In genomic region chr11:53764581-53764980, GRCm38 (mm10) we compare ENCODE assay signal across 10 mouse cellular contexts. TPM values are rescaled to one million over a fixed set of nuclear protein-coding genes. Genes with fewer than 3 reads are reported as not detected.
A peak's percentile ranks its signal among the peaks of the same experiment; 100 is the strongest.
DNase-seq lines count a peak whose midpoint lies in the region; ATAC-seq and TF ChIP-seq lines count a peak whose summit lies in the region.
"Had no signal": no experiment of that assay in that cellular context is flagged by ENCODE, and none has a peak within 500 bp of the region (broad histone marks: within the 10 kb centered on the region; RNA-seq: fewer than 3 reads in every experiment).

No protein-coding gene starts in this region.

- no peak overlapping the region for H3K9ac ChIP-seq in kidney, embryonic 15.5 days
- no peak overlapping the region for H3K9ac ChIP-seq in stomach, postnatal 0 days (ENCODE audit: low read length)
- no peak overlapping the region for H3K9ac ChIP-seq in hindbrain, embryonic 14.5 days

- peaks cover 12% of the 10 kb centered on the region; the same call in 1 of the 2 replicates for H3K27me3 ChIP-seq in kidney, embryonic 15.5 days
- no peaks in the 10 kb centered on the region for H3K27me3 ChIP-seq in stomach, postnatal 0 days (ENCODE audit: control insufficient read depth, insufficient read depth, low read length)
- H3K27me3 ChIP-seq in hindbrain, embryonic 14.5 days (ENCODE audit: control insufficient read depth, insufficient read depth, low read length), result peaks cover 43% of the 10 kb centered on the region

- peak; percentile 20 for DNase-seq in cerebellum, adult 9-11 months
- DNase-seq in cerebellum, postnatal 36 days, result no peak
- DNase-seq in kidney, adult 8-10 months, result no peak
- DNase-seq in thymus, postnatal 4 days, result peak; percentile 24
- DNase-seq in thymus, adult 18-20 months, result no peak
- no peak for DNase-seq in stomach, postnatal 0 days (ENCODE audit: low spot score)
- no peak for DNase-seq in hindbrain, embryonic 14.5 days (ENCODE audit: low spot score)
- DNase-seq: adrenal gland, adult 8-10 months had no signal

- no peak for TF ChIP-seq EP300 in stomach, postnatal 0 days (optimal IDR thresholded peaks at IDR 0.05)

- 65% methylated on average over 5 of the region's 5 CpGs for WGBS in kidney, embryonic 15.5 days
- WGBS in stomach, postnatal 0 days, result 66% methylated on average over 5 of the region's 5 CpGs
- WGBS in hindbrain, embryonic 14.5 days, result 41% methylated on average over 5 of the region's 5 CpGs

- H3K4me3 ChIP-seq in kidney, embryonic 15.5 days (replicated peaks), result no peak overlapping the region
- no peak overlapping the region for H3K4me3 ChIP-seq in stomach, postnatal 0 days (ENCODE audit: low read depth, low read length)
- no peak overlapping the region for H3K4me3 ChIP-seq in hindbrain, embryonic 14.5 days (replicated peaks; ENCODE audit: low read length)

- no peak overlapping the region for H3K4me2 ChIP-seq in kidney, embryonic 15.5 days
- H3K4me2 ChIP-seq in stomach, postnatal 0 days (replicated peaks; ENCODE audit: low read depth), result no peak overlapping the region
- no peak overlapping the region for H3K4me2 ChIP-seq in hindbrain, embryonic 14.5 days (replicated peaks)

- TF ChIP-seq CTCF in stomach, postnatal 0 days (IDR thresholded peaks at IDR 0.05; ENCODE audit: low read depth), result no peak

- no peaks in the 10 kb centered on the region for H3K36me3 ChIP-seq in kidney, embryonic 15.5 days
- no peaks in the 10 kb centered on the region for H3K36me3 ChIP-seq in stomach, postnatal 0 days (ENCODE audit: control insufficient read depth, insufficient read depth, low read length)
- H3K36me3 ChIP-seq in hindbrain, embryonic 14.5 days (replicated peaks; ENCODE audit: control insufficient read depth, insufficient read depth), result no peaks in the 10 kb centered on the region

- ATAC-seq in kidney, embryonic 15.5 days (replicated peaks; ENCODE audit: low FRiP score), result no peak
- no peak for ATAC-seq in stomach, postnatal 0 days (ENCODE audit: low FRiP score, low TSS enrichment)
- ATAC-seq in hindbrain, embryonic 14.5 days (ENCODE audit: low FRiP score), result no peak

- peaks cover 57% of the 10 kb centered on the region for H3K4me1 ChIP-seq in kidney, embryonic 15.5 days
- H3K4me1 ChIP-seq in stomach, postnatal 0 days (replicated peaks; ENCODE audit: control insufficient read depth, insufficient read depth), result peaks cover 15% of the 10 kb centered on the region
- H3K4me1 ChIP-seq in hindbrain, embryonic 14.5 days (replicated peaks; ENCODE audit: control insufficient read depth, insufficient read depth, low read length), result peaks cover 19% of the 10 kb centered on the region; the same call in 1 of the 2 replicates

- peak overlapping the region; percentile 96 for H3K27ac ChIP-seq in kidney, embryonic 15.5 days
- H3K27ac ChIP-seq in stomach, postnatal 0 days (replicated peaks), result peak overlapping the region; percentile 97
- no peak overlapping the region for H3K27ac ChIP-seq in hindbrain, embryonic 14.5 days

- H3K9me3 ChIP-seq in kidney, embryonic 15.5 days (replicated peaks), result no peaks in the 10 kb centered on the region
- H3K9me3 ChIP-seq in stomach, postnatal 0 days (ENCODE audit: control insufficient read depth, low read length), result no peaks in the 10 kb centered on the region
- H3K9me3 ChIP-seq in hindbrain, embryonic 14.5 days (ENCODE audit: control insufficient read depth, low read length), result no peaks in the 10 kb centered on the region

RNA-seq across cellular contexts. Expression of gene Irf1, which starts 5.2 kb away (rescaled TPM):
- polyA plus RNA-seq in kidney, embryonic 15.5 days (2015; fragmentation: Nextera tagmentation; extraction: Ambion mirVana), result 12.6 and 15.3 TPM in 2 replicates
- 18.7 and 25.7 TPM in 2 replicates for polyA plus RNA-seq in stomach, postnatal 0 days (2015; fragmentation: Nextera tagmentation; extraction: Ambion mirVana)
- 2.7 and 3.1 TPM in 2 replicates for polyA plus RNA-seq in hindbrain, embryonic 14.5 days (2014; fragmentation: Nextera tagmentation; extraction: Ambion mirVana)

RNA-seq across cellular contexts. Expression of gene Gm17334, which starts 8.4 kb away (rescaled TPM):
- polyA plus RNA-seq in kidney, embryonic 15.5 days (2015; fragmentation: Nextera tagmentation; extraction: Ambion mirVana), result 0.23 TPM in 1 of 2 replicates, not detected in the other
- polyA plus RNA-seq in stomach, postnatal 0 days (2015; fragmentation: Nextera tagmentation; extraction: Ambion mirVana), result 0.17 TPM in 1 of 2 replicates, not detected in the other
- polyA plus RNA-seq in hindbrain, embryonic 14.5 days (2014; fragmentation: Nextera tagmentation; extraction: Ambion mirVana), result not detected in 2 replicates
- polyA plus RNA-seq: hindbrain, embryonic 16.5 days had no signal

RNA-seq across cellular contexts. Expression of gene Il5, which starts 44.0 kb away (rescaled TPM):
- not detected in 2 replicates for polyA plus RNA-seq in kidney, embryonic 15.5 days (2015; fragmentation: Nextera tagmentation; extraction: Ambion mirVana)
- not detected in 2 replicates for polyA plus RNA-seq in stomach, postnatal 0 days (2015; fragmentation: Nextera tagmentation; extraction: Ambion mirVana)
- not detected in 2 replicates for polyA plus RNA-seq in hindbrain, embryonic 14.5 days (2014; fragmentation: Nextera tagmentation; extraction: Ambion mirVana)
- polyA plus RNA-seq: hindbrain, embryonic 16.5 days had no signal

RNA-seq across cellular contexts. Expression of gene Rad50, which starts 57.5 kb away (rescaled TPM):
- 27.2 and 27.7 TPM in 2 replicates for polyA plus RNA-seq in kidney, embryonic 15.5 days (2015; fragmentation: Nextera tagmentation; extraction: Ambion mirVana)
- polyA plus RNA-seq in stomach, postnatal 0 days (2015; fragmentation: Nextera tagmentation; extraction: Ambion mirVana), result 12.4 and 15.7 TPM in 2 replicates
- 10.7 and 10.8 TPM in 2 replicates for polyA plus RNA-seq in hindbrain, embryonic 14.5 days (2014; fragmentation: Nextera tagmentation; extraction: Ambion mirVana)

Comparison
In these comparisons a context has a peak if more than half of its experiments do, and no peak if none do; other contexts are left out.
1. DNase-seq: peak in cerebellum, adult 9-11 months (single experiment) and thymus, postnatal 4 days (single experiment); none in cerebellum, postnatal 36 days (0 of 2), kidney, adult 8-10 months (0 of 2), thymus, adult 18-20 months (0 of 2), stomach, postnatal 0 days (single experiment) and hindbrain, embryonic 14.5 days (single experiment).